Mouse (Mus musculus) midbrain, embryonic 10.5 days (tissue): ENCODE data around the gene Gm13304. TPM values are rescaled to one million over a fixed set of nuclear protein-coding genes. Genes with fewer than 3 reads are reported as not detected.
"Not testable (repeated sequence)": the region's sequence is repeated elsewhere in the genome, so short reads cannot be mapped to it uniquely, and the experiment has no call there.

Source experiments
- DNase-seq: peaks from one replicate; pipeline ENCODE4 v3.0.0-alpha.2; 2017; ENCODE audit warnings: low spot score
- H3K27ac ChIP-seq: fragments of 300-500 bp; sonication (generic); replicated peaks from 2 replicates; pipeline ENCODE4 v1.5.1; 2016; ENCODE audit warnings: mild to moderate bottlenecking
- H3K27me3 ChIP-seq: fragments of 300-500 bp; sonication (generic); 2 replicates; pipeline ENCODE4 v1.6.1; 2016; ENCODE audit warnings: low read depth, mild to moderate bottlenecking; ENCODE audit not compliant: poor library complexity, severe bottlenecking
- H3K36me3 ChIP-seq: fragments of 300-500 bp; sonication (generic); 2 replicates; pipeline ENCODE4 v1.6.1; 2016; ENCODE audit warnings: mild to moderate bottlenecking, moderate library complexity
- H3K4me1 ChIP-seq: fragments of 300-500 bp; sonication (generic); 2 replicates; pipeline ENCODE4 v1.6.1; 2016
- H3K4me3 ChIP-seq: fragments of 300-500 bp; sonication (generic); 2 replicates; pipeline ENCODE4 v1.5.1; 2016; ENCODE audit warnings: mild to moderate bottlenecking, moderate library complexity
- H3K9me3 ChIP-seq: fragments of 300-500 bp; sonication (generic); replicated peaks from 2 replicates; pipeline ENCODE4 v1.6.1; 2016; ENCODE audit warnings: mild to moderate bottlenecking
- WGBS: fragments of 180-500 bp; shearing (Covaris S2); methylation state at CpG from one replicate; pipeline ENCODE4 v1.1.7; 2016; 5-methylcytosine and 5-hydroxymethylcytosine counted together
- polyA plus RNA-seq: library from polyadenylated mRNA; unstranded; fragments of >200 nt; fragmentation: Nextera tagmentation; extraction: Ambion mirVana; gene quantifications from 2 replicates; pipeline ENCODE4 v1.2.1, GENCODE M21; 2016

Gene Gm13304
- polyA plus RNA-seq, result not detected in 2 replicates

- H3K9me3 ChIP-seq, H3K4me1 ChIP-seq, H3K27ac ChIP-seq, H3K36me3 ChIP-seq, H3K4me3 ChIP-seq, H3K27me3 ChIP-seq, DNase-seq: not testable (repeated sequence)
- no CpG with 5 or more reads among the region's 5 CpGs for WGBS
Observed at GRCm38 (mm10) chr4:42114517-42114916, at the start of gene Gm13304. Gm13304 (plus strand) TSS chr4:42114817.

- not testable (repeated sequence) for H3K27ac ChIP-seq, H3K36me3 ChIP-seq, H3K9me3 ChIP-seq, DNase-seq, H3K27me3 ChIP-seq, H3K4me1 ChIP-seq, H3K4me3 ChIP-seq
- WGBS, result no CpG with 5 or more reads among the region's 2 CpGs
Observed at GRCm38 (mm10) chr4:42090907-42091306, 23.7 kb upstream of the Gm13304 start, which contains the start of gene Gm3893. Gm3893 (plus strand) TSS chr4:42091207.

DNA sequence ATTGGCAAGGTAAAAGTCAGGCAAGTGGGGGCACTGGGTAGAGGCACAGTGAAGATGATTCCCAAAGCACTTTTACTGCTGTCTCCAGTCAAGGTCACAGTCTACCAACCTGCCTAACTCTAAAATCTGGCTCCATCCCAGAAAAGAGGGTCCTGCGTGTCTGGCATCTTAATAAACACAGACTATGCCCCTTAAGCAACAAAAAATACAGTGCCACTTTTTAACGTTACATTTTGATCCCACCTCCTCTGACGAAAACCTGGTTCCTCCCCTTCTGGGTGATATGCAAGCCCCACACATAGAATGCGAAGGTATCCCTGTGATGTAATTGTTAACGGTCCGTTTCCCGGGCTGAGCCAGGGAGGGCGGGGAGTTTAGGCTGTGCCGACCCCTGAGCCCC, 38.5 kb downstream of the Gm13304 start, which contains the start of gene Gm13306:
Gene Gm13306 (plus strand): TSS at position 301 of the 400 bp plus-strand sequence.
- WGBS, result no CpG with 5 or more reads among the region's 9 CpGs
- not testable (repeated sequence) for DNase-seq, H3K9me3 ChIP-seq, H3K4me1 ChIP-seq, H3K36me3 ChIP-seq, H3K27me3 ChIP-seq, H3K27ac ChIP-seq, H3K4me3 ChIP-seq

Other genes with a start within 250 kb of the Gm13304 start
- not detected in 2 replicates for gene Gm21541, start 211.2 kb upstream of the Gm13304 start, polyA plus RNA-seq
- gene Gm20878, start 173.2 kb upstream of the Gm13304 start, polyA plus RNA-seq, result 1.9 and 3.4 TPM in 2 replicates
- gene Fam205a4, start 148.8 kb upstream of the Gm13304 start, polyA plus RNA-seq, result 0.10 TPM in 1 of 2 replicates, not detected in the other
- 0.31 TPM in 1 of 2 replicates, not detected in the other for gene Gm21093, start 80.1 kb upstream of the Gm13304 start, polyA plus RNA-seq
- not detected in 2 replicates for gene Gm3893, start 23.6 kb upstream of the Gm13304 start, polyA plus RNA-seq
- not detected in 2 replicates for gene Gm13306, start 38.6 kb downstream of the Gm13304 start, polyA plus RNA-seq
- gene Gm13305, start 53.8 kb downstream of the Gm13304 start, polyA plus RNA-seq, result not detected in 2 replicates
- gene Gm10600, start 125.8 kb downstream of the Gm13304 start, polyA plus RNA-seq, result not detected in 2 replicates
- gene Ccl21b, start 140.9 kb downstream of the Gm13304 start, polyA plus RNA-seq, result not detected in 2 replicates
- not detected in 2 replicates for gene Gm21953, start 179.4 kb downstream of the Gm13304 start, polyA plus RNA-seq
- not detected in 2 replicates for gene Fam205a3, start 203.5 kb downstream of the Gm13304 start, polyA plus RNA-seq